Mouse (Mus musculus) heart, embryonic 14.5 days (tissue): Measurements from ENCODE around the gene Fuca1. TPM values are rescaled to one million over a fixed set of nuclear protein-coding genes. Genes with fewer than 3 reads are reported as not detected.

Source experiments
- polyA plus RNA-seq: library from polyadenylated mRNA; unstranded; fragments of >200 nt; fragmentation: Nextera tagmentation; extraction: Ambion mirVana; gene quantifications from 2 replicates; pipeline ENCODE4 v1.2.1, GENCODE M21; 2014

The Fuca1 gene
- polyA plus RNA-seq, 1 experiment from 2014 or later = 63.0 TPM

Other genes starting within 250 kb of the Fuca1 start
- gene Ifnlr1, start 234.4 kb upstream of the Fuca1 start, polyA plus RNA-seq = 0.65 and 0.98 TPM in 2 replicates
- gene Il22ra1, start 192.6 kb upstream of the Fuca1 start, polyA plus RNA-seq = not detected in 2 replicates
- 0.12 TPM in 1 of 2 replicates, not detected in the other for gene Myom3, start 161.0 kb upstream of the Fuca1 start, polyA plus RNA-seq
- gene Srsf10, start 65.0 kb upstream of the Fuca1 start, polyA plus RNA-seq = 144 and 147 TPM in 2 replicates
- gene Pnrc2, start 46.9 kb upstream of the Fuca1 start, polyA plus RNA-seq = 133 and 137 TPM in 2 replicates
- 0.36 and 0.38 TPM in 2 replicates for gene Cnr2, start 25.3 kb upstream of the Fuca1 start, polyA plus RNA-seq
- 91.6 and 96.7 TPM in 2 replicates for gene Hmgcl, start 25.7 kb downstream of the Fuca1 start, polyA plus RNA-seq
- 16.8 and 19.0 TPM in 2 replicates for gene Gale, start 43.0 kb downstream of the Fuca1 start, polyA plus RNA-seq
- gene Lypla2, start 51.9 kb downstream of the Fuca1 start, polyA plus RNA-seq = 65.5 and 67.7 TPM in 2 replicates
- 39.4 and 40.2 TPM in 2 replicates for gene Pithd1, start 66.5 kb downstream of the Fuca1 start, polyA plus RNA-seq
- gene Eloa, start 101.0 kb downstream of the Fuca1 start, polyA plus RNA-seq = 34.3 and 34.7 TPM in 2 replicates
- gene Rpl11, start 132.7 kb downstream of the Fuca1 start, polyA plus RNA-seq = 284 and 329 TPM in 2 replicates
- gene Id3, start 222.8 kb downstream of the Fuca1 start, polyA plus RNA-seq = 247 and 296 TPM in 2 replicates